Mouse (Mus musculus) kidney, adult 2 months (tissue): ENCODE measurements around the gene Smpx. TPM values are rescaled to one million over a fixed set of nuclear protein-coding genes. Genes with fewer than 3 reads are reported as not detected.

Experiments used
- DNase-seq: peaks from one replicate; pipeline ENCODE4 v3.0.0; 2021
- H3K27ac ChIP-seq: fragments of 200-500 bp; 2 replicates; pipeline ENCODE4 v1.5.1; 2012; ENCODE audit warnings: low read depth, low read length, control low read depth, inconsistent platforms; ENCODE audit not compliant: insufficient read depth
- H3K27me3 ChIP-seq: fragments of 200-500 bp; replicated peaks from 2 replicates; pipeline ENCODE4 v1.6.1; 2012; ENCODE audit warnings: mild to moderate bottlenecking, moderate library complexity, low read length, inconsistent platforms; ENCODE audit not compliant: control insufficient read depth, insufficient read depth
- H3K36me3 ChIP-seq: fragments of 200-500 bp; 2 replicates; pipeline ENCODE4 v1.6.1; 2012; ENCODE audit warnings: mild to moderate bottlenecking, moderate library complexity, low read length, inconsistent platforms; ENCODE audit not compliant: control insufficient read depth, insufficient read depth
- H3K4me1 ChIP-seq: fragments of 200-500 bp; 2 replicates; pipeline ENCODE4 v1.6.1; 2011; ENCODE audit warnings: low read length; ENCODE audit not compliant: control insufficient read depth, insufficient read depth
- H3K4me3 ChIP-seq: fragments of 200-500 bp; 2 replicates; pipeline ENCODE4 v1.5.1; 2011; ENCODE audit warnings: mild to moderate bottlenecking, low read depth, low read length, control low read depth; ENCODE audit not compliant: insufficient read depth
- CTCF ChIP-seq: fragments of 200-500 bp; conservative IDR thresholded peaks from 2 replicates; pipeline ENCODE4 v1.5.1; 2011; ENCODE audit warnings: low read depth, mild to moderate bottlenecking, control low read depth, low read length, moderate library complexity, mixed read lengths; ENCODE audit not compliant: insufficient read depth, insufficient read length
- POLR2A ChIP-seq: fragments of 200-500 bp; IDR thresholded peaks from one replicate; pipeline ENCODE4 v1.6.1; 2011; ENCODE audit warnings: low read depth, low read length, control low read depth
- WGBS: fragments of 180-500 bp; shearing (Covaris S2); methylation state at CpG from one replicate; pipeline ENCODE4 v1.1.7; 2018; 5-methylcytosine and 5-hydroxymethylcytosine counted together
- polyA plus RNA-seq: library from polyadenylated mRNA; depleted of rRNA; stranded (reverse); fragments of >200 nt; gene quantifications from 2 replicates; pipeline ENCODE4 v1.2.3, GENCODE M21; 2012; rRNA removed

The Smpx gene
- polyA plus RNA-seq, 1 experiment: 3.3 TPM

DNA sequence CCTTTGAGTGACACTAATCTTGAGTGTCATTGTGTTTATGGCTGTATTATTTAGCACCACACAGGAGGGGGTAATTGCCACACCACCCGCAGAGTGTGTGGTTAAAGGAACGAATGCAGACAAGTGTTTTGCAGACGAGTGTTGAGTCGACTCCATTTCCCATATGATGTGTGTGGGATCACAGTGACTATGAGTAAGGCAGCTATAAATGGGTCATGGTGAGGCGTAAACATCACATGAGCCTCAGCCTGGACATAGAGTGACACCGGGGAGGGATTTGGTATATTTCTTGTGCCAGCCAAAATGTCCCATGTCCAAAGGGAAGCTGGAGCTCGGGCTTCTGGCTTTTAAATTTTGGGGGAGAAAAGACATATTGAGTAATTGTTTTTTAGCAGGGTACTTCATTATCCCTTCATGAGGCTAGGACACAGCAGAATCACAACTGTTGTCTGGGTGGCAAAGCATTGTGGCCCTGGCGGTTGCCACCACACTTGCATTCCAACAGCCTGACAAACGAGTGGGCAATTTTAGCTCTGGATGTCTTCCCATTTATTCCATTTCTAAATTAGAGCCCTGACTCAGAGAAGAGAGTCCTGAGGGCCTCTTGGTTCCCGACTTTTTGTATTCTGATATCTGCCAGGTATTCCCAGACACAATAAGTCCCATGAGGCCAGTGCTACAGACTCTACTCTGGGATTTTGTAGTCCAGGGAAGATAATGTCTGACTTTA, 49.3 kb downstream of the Smpx start:
- Histone ChIP-seq H3K4me1 (no peaks in the 10 kb centered on the region), H3K36me3 (no peaks in the 10 kb centered on the region), H3K4me3 (no peak overlapping the region), H3K27me3 (no peaks in the 10 kb centered on the region), H3K27ac (no peak overlapping the region)
- WGBS: 79% methylated on average over 10 of the region's 10 CpGs
- no peak for DNase-seq
- TF ChIP-seq CTCF (no peak), POLR2A (no peak)

GRCm38 (mm10) chrX:157754559-157754958, 55.8 kb downstream of the Smpx start:
- 67% methylated on average over 4 of the region's 4 CpGs for WGBS
- Histone ChIP-seq H3K27me3 (no peaks in the 10 kb centered on the region), H3K27ac (no peak overlapping the region), H3K4me3 (no peak overlapping the region), H3K36me3 (no peaks in the 10 kb centered on the region), H3K4me1 (no peaks in the 10 kb centered on the region)
- no peak for TF ChIP-seq POLR2A
- no peak for TF ChIP-seq CTCF
- DNase-seq: no peak

DNA sequence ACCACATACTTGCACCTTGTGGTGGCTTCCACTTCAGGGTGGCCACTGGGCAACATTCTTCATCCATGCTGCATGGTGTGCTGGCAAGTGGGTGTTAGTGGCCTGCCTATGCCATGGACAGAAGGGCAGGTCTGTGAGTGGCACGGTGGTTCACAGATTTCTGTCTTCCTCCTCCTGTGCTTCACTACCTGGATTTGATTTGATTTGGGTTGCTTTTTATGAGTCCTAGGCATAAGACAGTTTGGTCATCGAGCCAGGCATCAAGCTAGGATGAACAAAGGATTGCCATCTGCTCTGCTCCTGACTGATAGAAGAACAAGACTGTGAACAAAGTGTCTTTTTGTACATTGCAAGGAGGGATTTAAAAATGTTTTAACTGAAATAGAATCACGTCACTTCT, 63.8 kb downstream of the Smpx start:
- 82% methylated on average over 3 of the region's 3 CpGs for whole genome bisulfite sequencing
- H3K36me3 ChIP-seq: no peaks in the 10 kb centered on the region
- H3K27ac ChIP-seq: no peak overlapping the region
- no peaks in the 10 kb centered on the region for H3K27me3 ChIP-seq
- TF ChIP-seq POLR2A (no peak), CTCF (no peak)
- H3K4me1 ChIP-seq: no peaks in the 10 kb centered on the region
- no peak for DNase-seq
- H3K4me3 ChIP-seq: no peak overlapping the region

DNA sequence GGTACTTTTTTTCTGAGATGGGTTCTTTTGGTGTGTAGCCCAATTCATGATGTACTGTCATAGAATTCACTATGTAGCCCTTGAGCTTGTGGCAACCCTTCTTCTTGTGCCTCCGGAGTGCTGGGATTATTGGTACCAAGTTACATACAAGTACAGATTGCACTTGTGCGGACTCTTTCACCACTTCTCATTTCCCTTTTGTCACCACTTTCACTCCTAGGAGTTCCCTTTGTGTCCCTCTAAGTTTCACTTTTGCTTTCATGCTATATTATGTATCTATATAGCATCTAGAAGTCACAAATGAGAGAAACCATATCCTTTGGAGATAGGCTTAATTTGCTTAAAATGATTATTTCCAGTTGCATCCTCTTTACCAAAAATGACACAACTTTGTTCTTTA, 103.0 kb downstream of the Smpx start:
- DNase-seq: no peak
- TF ChIP-seq CTCF: no peak
- no peak for TF ChIP-seq POLR2A
- no peak overlapping the region for H3K4me3 ChIP-seq
- H3K27me3 ChIP-seq: no peaks in the 10 kb centered on the region
- no peaks in the 10 kb centered on the region for H3K4me1 ChIP-seq
- no peak overlapping the region for H3K27ac ChIP-seq
- H3K36me3 ChIP-seq: no peaks in the 10 kb centered on the region
- 94% methylated on average over 2 of the region's 2 CpGs for WGBS

Other genes with a start within 250 kb of the Smpx start
- 23.3 and 26.0 TPM in 2 replicates for gene Sms, start 206.6 kb upstream of the Smpx start, polyA plus RNA-seq
- gene Yy2, start 129.9 kb upstream of the Smpx start, polyA plus RNA-seq: not detected in 2 replicates
- gene Mbtps2, start 100.2 kb upstream of the Smpx start, polyA plus RNA-seq: 5.9 and 11.3 TPM in 2 replicates
- gene Klhl34, start 119.5 kb downstream of the Smpx start, polyA plus RNA-seq: 0.27 TPM in 1 of 2 replicates, not detected in the other